Mouse (Mus musculus): ENCODE results near the gene Ociad2. TPM values are rescaled to one million over a fixed set of nuclear protein-coding genes. Genes with fewer than 3 reads are reported as not detected.

Gene Ociad2
- total RNA-seq, 2 experiments from 2014 or later = 35.5 to 39.6 TPM

GRCm38 (mm10) chr5:73279190-73279589 is 61.6 kb downstream of the Ociad2 start:
- DNase-seq = no peak
- intact Hi-C loops (cut with DNase I; ENCODE audit: low total_unique reads) = loop anchor here (10.0 kb wide), 1 partner anchor 144 kb away; no protein-coding TSS in a partner anchor

DNA sequence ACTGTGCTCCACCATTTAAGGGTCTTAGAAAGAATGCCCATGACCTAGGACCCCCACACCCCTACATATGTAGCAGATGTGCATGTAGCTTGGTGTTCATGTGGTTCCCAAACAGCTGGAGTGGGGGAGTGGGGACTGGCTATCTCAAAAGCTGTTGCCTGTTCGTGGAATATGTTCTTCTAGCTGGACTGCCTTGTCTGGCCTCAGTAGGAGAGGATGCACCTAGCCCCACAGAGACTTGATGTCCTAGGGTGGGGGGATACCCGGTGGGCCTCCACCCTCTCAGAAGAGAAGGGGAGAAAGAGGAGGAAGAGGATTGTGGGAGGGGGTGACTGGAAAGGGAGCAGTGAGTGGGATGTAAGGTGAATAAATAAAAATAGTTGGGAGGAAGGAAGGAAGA is 65.9 kb downstream of the Ociad2 start:
- intact Hi-C loops (cut with DNase I; ENCODE audit: low total_unique reads) = loop anchor here (10.0 kb wide), 1 partner anchor 140 kb away; no protein-coding TSS in a partner anchor
- DNase-seq = no peak

GRCm38 (mm10) chr5:73273171-73273570 is 67.7 kb downstream of the Ociad2 start:
- intact Hi-C loops (cut with DNase I; ENCODE audit: low total_unique reads) = loop anchor here (10.0 kb wide), 1 partner anchor 138 kb away; no protein-coding TSS in a partner anchor
- no peak for DNase-seq

Other genes with a start within 250 kb of the Ociad2 start
- 10 to 100 TPM; 18.5 to 19.5 TPM for gene Fryl, start 84.4 kb downstream of the Ociad2 start, total RNA-seq (2021)
- 100 to 1,000 TPM; 155 to 159 TPM for gene Ociad1, start 48.2 kb downstream of the Ociad2 start, total RNA-seq (2021)
- not detected for gene Cwh43, start 65.0 kb upstream of the Ociad2 start, total RNA-seq (2021)
- gene Dcun1d4, start 140.0 kb upstream of the Ociad2 start, total RNA-seq (2021) = 10 to 100 TPM in 1 of 2 experiments, 1 to 10 TPM in 1; 8.1 to 12.0 TPM

Data from gastrocnemius, postnatal 14 days (tissue).